Mouse (Mus musculus) stomach, postnatal 0 days (tissue): ENCODE measurements around the gene Fbxl18. TPM values are rescaled to one million over a fixed set of nuclear protein-coding genes. Genes with fewer than 3 reads are reported as not detected.

ENCODE experiments used
- ATAC-seq: fragments of 200-750 bp; cut with Nextera tagmentation; 2 replicates; pipeline ENCODE4 v1.8.0; 2017; ENCODE audit not compliant: low FRiP score, low TSS enrichment
- DNase-seq: peaks from one replicate; pipeline ENCODE4 v3.0.0-alpha.2; 2016; ENCODE audit warnings: low spot score
- H3K27ac ChIP-seq: fragments of 300-500 bp; sonication (generic); replicated peaks from 2 replicates; pipeline ENCODE4 v1.5.1; 2014; ENCODE audit warnings: mild to moderate bottlenecking, control low read depth
- H3K27me3 ChIP-seq: fragments of 300-500 bp; sonication (generic); 2 replicates; pipeline ENCODE4 v1.6.1; 2014; ENCODE audit warnings: low read length; ENCODE audit not compliant: control insufficient read depth, insufficient read depth
- H3K36me3 ChIP-seq: fragments of 300-500 bp; sonication (generic); 2 replicates; pipeline ENCODE4 v1.6.1; 2014; ENCODE audit warnings: low read length, mixed read lengths; ENCODE audit not compliant: control insufficient read depth, insufficient read depth
- H3K4me1 ChIP-seq: fragments of 300-500 bp; sonication (generic); replicated peaks from 2 replicates; pipeline ENCODE4 v1.6.1; 2014; ENCODE audit warnings: antibody characterized with exemption; ENCODE audit not compliant: control insufficient read depth, insufficient read depth
- H3K4me2 ChIP-seq: fragments of 300-500 bp; sonication (generic); replicated peaks from 2 replicates; pipeline ENCODE4 v1.6.1; 2014; ENCODE audit warnings: low read depth, mild to moderate bottlenecking, control low read depth, moderate library complexity
- H3K4me3 ChIP-seq: fragments of 300-500 bp; sonication (generic); 2 replicates; pipeline ENCODE4 v1.5.1; 2014; ENCODE audit warnings: low read depth, low read length, control low read depth
- H3K9ac ChIP-seq: fragments of 300-500 bp; sonication (generic); 2 replicates; pipeline ENCODE4 v1.6.1; 2014; ENCODE audit warnings: mild to moderate bottlenecking, low read length, control low read depth, mixed read lengths
- H3K9me3 ChIP-seq: fragments of 300-500 bp; sonication (generic); 2 replicates; pipeline ENCODE4 v1.6.1; 2016; ENCODE audit warnings: low read length; ENCODE audit not compliant: control insufficient read depth
- CTCF ChIP-seq: IDR thresholded peaks from 2 replicates; pipeline ENCODE4 v1.5.1; 2016; ENCODE audit warnings: antibody characterized with exemption, low read depth, mild to moderate bottlenecking, moderate library complexity
- EP300 ChIP-seq: optimal IDR thresholded peaks from 2 replicates; pipeline ENCODE3; 2016; ENCODE audit warnings: antibody characterized with exemption
- WGBS: fragments of 180-500 bp; shearing (Covaris S2); extraction: QIAGEN DNeasy Blood & Tissue Kit; methylation state at CpG from one replicate; pipeline ENCODE4 v1.1.7; 2014; 5-methylcytosine and 5-hydroxymethylcytosine counted together
- polyA plus RNA-seq: library from polyadenylated mRNA; unstranded; fragments of >200 nt; fragmentation: Nextera tagmentation; extraction: Ambion mirVana; gene quantifications from 2 replicates; pipeline ENCODE4 v1.2.1, GENCODE M21; 2015

Gene Fbxl18
- polyA plus RNA-seq, 1 experiment from 2014 or later = 5.3 TPM

- no peak for DNase-seq
- no peak for ATAC-seq
- TF ChIP-seq EP300 (no peak), CTCF (no peak)
- no peaks in the 10 kb centered on the region for H3K27me3 ChIP-seq
- H3K4me3 ChIP-seq = no peak overlapping the region
- no peak overlapping the region for H3K27ac ChIP-seq
- no peak overlapping the region for H3K9ac ChIP-seq
- no peaks in the 10 kb centered on the region for H3K4me1 ChIP-seq
- H3K36me3 ChIP-seq = peaks cover 6% of the 10 kb centered on the region
- WGBS = 89% methylated on average over 10 of the region's 10 CpGs
- H3K4me2 ChIP-seq = no peak overlapping the region
- H3K9me3 ChIP-seq = no peaks in the 10 kb centered on the region
Measured at GRCm38 (mm10) chr5:142875513-142875905, 19.7 kb downstream of the Fbxl18 start.

- H3K4me2 ChIP-seq = no peak overlapping the region
- peaks cover 6% of the 10 kb centered on the region for H3K36me3 ChIP-seq
- H3K9ac ChIP-seq = no peak overlapping the region
- DNase-seq (no peak), ATAC-seq (no peak)
- no peaks in the 10 kb centered on the region for H3K4me1 ChIP-seq
- H3K4me3 ChIP-seq = no peak overlapping the region
- no peak overlapping the region for H3K27ac ChIP-seq
- H3K9me3 ChIP-seq = no peaks in the 10 kb centered on the region
- WGBS = 85% methylated on average over 13 of the region's 13 CpGs
- TF ChIP-seq EP300 (no peak), CTCF (peak; percentile 27; the same call in 1 of the 2 replicates)
- H3K27me3 ChIP-seq = no peaks in the 10 kb centered on the region
Measured at GRCm38 (mm10) chr5:142874791-142875512, 20.3 kb downstream of the Fbxl18 start.

- ATAC-seq = no peak
Measured at GRCm38 (mm10) chr5:142873718-142874117, 21.5 kb downstream of the Fbxl18 start.

GRCm38 (mm10) chr5:142871765-142872164 is 23.5 kb downstream of the Fbxl18 start:
- no peak for TF ChIP-seq EP300
- no peak for TF ChIP-seq CTCF
- Histone ChIP-seq H3K4me1 (no peaks in the 10 kb centered on the region), H3K4me3 (no peak overlapping the region), H3K27ac (no peak overlapping the region), H3K9me3 (no peaks in the 10 kb centered on the region), H3K9ac (no peak overlapping the region), H3K4me2 (no peak overlapping the region), H3K27me3 (no peaks in the 10 kb centered on the region), H3K36me3 (no peaks in the 10 kb centered on the region)
- ATAC-seq = no peak
- WGBS = 48% methylated on average over 12 of the region's 12 CpGs
- no peak for DNase-seq

More at GRCm38 (mm10) chr5:142873718-142874117, 21.5 kb downstream of the Fbxl18 start:
- no peak overlapping the region for H3K4me3 ChIP-seq
- WGBS = 95% methylated on average over 7 of the region's 7 CpGs
- DNase-seq = no peak
- no peak overlapping the region for H3K9ac ChIP-seq
- no peak overlapping the region for H3K4me2 ChIP-seq
- no peak for TF ChIP-seq EP300
- TF ChIP-seq CTCF = no peak
- peaks cover 6% of the 10 kb centered on the region for H3K36me3 ChIP-seq
- H3K9me3 ChIP-seq = no peaks in the 10 kb centered on the region
- H3K27ac ChIP-seq = no peak overlapping the region
- no peaks in the 10 kb centered on the region for H3K4me1 ChIP-seq
- H3K27me3 ChIP-seq = no peaks in the 10 kb centered on the region

GRCm38 (mm10) chr5:142869463-142869862 is 25.8 kb downstream of the Fbxl18 start:
- Histone ChIP-seq H3K27me3 (no peaks in the 10 kb centered on the region), H3K4me2 (no peak overlapping the region), H3K27ac (no peak overlapping the region), H3K9me3 (no peaks in the 10 kb centered on the region), H3K36me3 (no peaks in the 10 kb centered on the region; the same call in 1 of the 2 replicates), H3K9ac (no peak overlapping the region), H3K4me1 (no peaks in the 10 kb centered on the region), H3K4me3 (no peak overlapping the region)
- TF ChIP-seq CTCF = peak; percentile 52
- no peak for TF ChIP-seq EP300
- WGBS = 66% methylated on average over 13 of the region's 13 CpGs
- ATAC-seq (no peak; the same call in 1 of the 2 replicates), DNase-seq (no peak)

- WGBS = 41% methylated on average over 16 of the region's 16 CpGs
- TF ChIP-seq EP300 (no peak), CTCF (no peak)
Measured at GRCm38 (mm10) chr5:142857763-142858229, 37.4 kb downstream of the Fbxl18 start.

More at GRCm38 (mm10) chr5:142857763-142858229, 37.4 kb downstream of the Fbxl18 start:
- DNase-seq (no peak), ATAC-seq (no peak)
- no peak overlapping the region for H3K9ac ChIP-seq
- no peak overlapping the region for H3K4me2 ChIP-seq
- H3K9me3 ChIP-seq = no peaks in the 10 kb centered on the region
- no peaks in the 10 kb centered on the region for H3K36me3 ChIP-seq
- H3K4me1 ChIP-seq = no peaks in the 10 kb centered on the region
- no peak overlapping the region for H3K4me3 ChIP-seq
- no peaks in the 10 kb centered on the region for H3K27me3 ChIP-seq
- no peak overlapping the region for H3K27ac ChIP-seq
